Mouse (Mus musculus): ENCODE measurements around the gene Tmem120b. TPM values are rescaled to one million over a fixed set of nuclear protein-coding genes. Genes with fewer than 3 reads are reported as not detected.

Gene Tmem120b
- polyA plus RNA-seq, 1 experiment from 2014 or later = 14.9 TPM

DNA sequence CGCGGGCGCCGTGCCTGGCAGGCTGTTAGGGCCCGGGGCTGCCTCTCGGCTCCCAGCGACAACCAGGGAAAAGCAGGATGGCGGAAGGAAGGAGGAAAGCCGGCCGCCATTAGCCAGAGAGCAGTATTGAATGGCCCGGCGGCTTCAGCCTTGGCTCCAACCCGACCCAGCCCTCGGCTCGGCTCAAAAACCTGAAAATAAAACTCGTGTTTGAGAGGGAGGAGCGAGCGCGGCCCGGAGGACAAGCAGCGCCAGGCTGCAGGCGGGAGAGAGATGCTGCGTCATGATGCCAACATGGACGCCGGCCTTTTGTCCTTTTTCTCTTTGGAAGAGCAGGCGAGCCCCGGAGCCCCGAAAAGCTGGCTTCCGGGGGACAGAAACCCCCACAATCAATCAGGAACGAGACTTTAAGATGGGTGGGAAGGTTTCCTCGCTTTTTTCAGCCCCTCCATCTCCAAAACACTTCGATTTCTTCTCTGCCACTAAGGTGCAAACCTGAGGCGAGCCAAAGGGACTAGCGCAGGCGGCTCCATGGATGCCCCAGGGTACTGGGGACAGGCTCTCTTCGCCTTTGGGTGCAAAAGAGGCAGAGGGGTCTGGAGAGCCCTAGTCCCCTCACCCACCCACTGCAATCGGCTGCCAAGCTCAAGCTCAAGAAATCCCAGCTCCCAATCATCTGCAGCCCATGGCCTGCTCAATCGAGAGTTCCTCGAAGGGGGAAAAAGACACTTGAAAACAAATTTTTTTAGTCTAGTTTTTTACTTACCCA, 70.9 kb downstream of the Tmem120b start:
- peak overlapping the region; percentile 100 for H3K9ac ChIP-seq (ENCODE audit: low read length)
- H3K4me2 ChIP-seq (ENCODE audit: low read depth, low read length) = peak overlapping the region; percentile 98
- peaks cover 47% of the 10 kb centered on the region for H3K4me1 ChIP-seq (ENCODE audit: control insufficient read depth, insufficient read depth, low read length)
- 1% methylated on average over 39 of the region's 39 CpGs for WGBS
- peak overlapping the region; percentile 100 for H3K27ac ChIP-seq (ENCODE audit: low read length)
- peak overlapping the region; percentile 73 for H3K4me3 ChIP-seq (ENCODE audit: low read length)
- no peaks in the 10 kb centered on the region for H3K27me3 ChIP-seq (ENCODE audit: control insufficient read depth, insufficient read depth, low read length)
- no peak for ATAC-seq (replicated peaks; ENCODE audit: extremely low read depth, insufficient read depth, low FRiP score)
- no peaks in the 10 kb centered on the region for H3K9me3 ChIP-seq (replicated peaks; ENCODE audit: control insufficient read depth, low read length)
- no peaks in the 10 kb centered on the region for H3K36me3 ChIP-seq (ENCODE audit: control insufficient read depth, insufficient read depth)

GRCm38 (mm10) chr5:123139722-123140627, 71.8 kb downstream of the Tmem120b start:
- WGBS = 1% methylated on average over 28 of the region's 28 CpGs
- ATAC-seq (replicated peaks; ENCODE audit: extremely low read depth, insufficient read depth, low FRiP score) = no peak
- H3K27ac ChIP-seq (ENCODE audit: low read length) = peak overlapping the region; percentile 100
- no peaks in the 10 kb centered on the region for H3K36me3 ChIP-seq (ENCODE audit: control insufficient read depth, insufficient read depth)
- no peaks in the 10 kb centered on the region for H3K9me3 ChIP-seq (replicated peaks; ENCODE audit: control insufficient read depth, low read length)
- H3K27me3 ChIP-seq (ENCODE audit: control insufficient read depth, insufficient read depth, low read length) = no peaks in the 10 kb centered on the region
- H3K4me1 ChIP-seq (ENCODE audit: control insufficient read depth, insufficient read depth, low read length) = peaks cover 47% of the 10 kb centered on the region
- peak overlapping the region; percentile 98 for H3K4me2 ChIP-seq (ENCODE audit: low read depth, low read length)
- peak overlapping the region; percentile 73 for H3K4me3 ChIP-seq (ENCODE audit: low read length)
- H3K9ac ChIP-seq (ENCODE audit: low read length) = peak overlapping the region; percentile 100

GRCm38 (mm10) chr5:123140694-123141554, 72.7 kb downstream of the Tmem120b start:
- H3K27me3 ChIP-seq (ENCODE audit: control insufficient read depth, insufficient read depth, low read length) = no peaks in the 10 kb centered on the region
- H3K36me3 ChIP-seq (ENCODE audit: control insufficient read depth, insufficient read depth) = no peaks in the 10 kb centered on the region
- peaks cover 47% of the 10 kb centered on the region for H3K4me1 ChIP-seq (ENCODE audit: control insufficient read depth, insufficient read depth, low read length)
- peak overlapping the region; percentile 97 for H3K9ac ChIP-seq (ENCODE audit: low read length)
- peak overlapping the region; percentile 78 for H3K4me3 ChIP-seq (ENCODE audit: low read length)
- peak overlapping the region; percentile 100 for H3K27ac ChIP-seq (ENCODE audit: low read length)
- ATAC-seq (replicated peaks; ENCODE audit: extremely low read depth, insufficient read depth, low FRiP score) = peak; percentile 38
- no peaks in the 10 kb centered on the region for H3K9me3 ChIP-seq (replicated peaks; ENCODE audit: control insufficient read depth, low read length)
- peak overlapping the region; percentile 97 for H3K4me2 ChIP-seq (ENCODE audit: low read depth, low read length)
- WGBS = under 1% methylated on average over 31 of the region's 31 CpGs

GRCm38 (mm10) chr5:123141555-123142160, 73.4 kb downstream of the Tmem120b start:
- peak overlapping the region; percentile 78 for H3K4me3 ChIP-seq (ENCODE audit: low read length)
- H3K27ac ChIP-seq (ENCODE audit: low read length) = peak overlapping the region; percentile 100
- peak overlapping the region; percentile 97 for H3K4me2 ChIP-seq (ENCODE audit: low read depth, low read length)
- H3K27me3 ChIP-seq (ENCODE audit: control insufficient read depth, insufficient read depth, low read length) = no peaks in the 10 kb centered on the region
- H3K9me3 ChIP-seq (replicated peaks; ENCODE audit: control insufficient read depth, low read length) = no peaks in the 10 kb centered on the region
- WGBS = under 1% methylated on average over 37 of the region's 38 CpGs
- peaks cover 5% of the 10 kb centered on the region for H3K36me3 ChIP-seq (ENCODE audit: control insufficient read depth, insufficient read depth)
- peak overlapping the region; percentile 97 for H3K9ac ChIP-seq (ENCODE audit: low read length)
- peak; percentile 4; the same call in 1 of the 2 replicates for ATAC-seq (replicated peaks; ENCODE audit: extremely low read depth, insufficient read depth, low FRiP score)
- H3K4me1 ChIP-seq (ENCODE audit: control insufficient read depth, insufficient read depth, low read length) = peaks cover 44% of the 10 kb centered on the region

DNA sequence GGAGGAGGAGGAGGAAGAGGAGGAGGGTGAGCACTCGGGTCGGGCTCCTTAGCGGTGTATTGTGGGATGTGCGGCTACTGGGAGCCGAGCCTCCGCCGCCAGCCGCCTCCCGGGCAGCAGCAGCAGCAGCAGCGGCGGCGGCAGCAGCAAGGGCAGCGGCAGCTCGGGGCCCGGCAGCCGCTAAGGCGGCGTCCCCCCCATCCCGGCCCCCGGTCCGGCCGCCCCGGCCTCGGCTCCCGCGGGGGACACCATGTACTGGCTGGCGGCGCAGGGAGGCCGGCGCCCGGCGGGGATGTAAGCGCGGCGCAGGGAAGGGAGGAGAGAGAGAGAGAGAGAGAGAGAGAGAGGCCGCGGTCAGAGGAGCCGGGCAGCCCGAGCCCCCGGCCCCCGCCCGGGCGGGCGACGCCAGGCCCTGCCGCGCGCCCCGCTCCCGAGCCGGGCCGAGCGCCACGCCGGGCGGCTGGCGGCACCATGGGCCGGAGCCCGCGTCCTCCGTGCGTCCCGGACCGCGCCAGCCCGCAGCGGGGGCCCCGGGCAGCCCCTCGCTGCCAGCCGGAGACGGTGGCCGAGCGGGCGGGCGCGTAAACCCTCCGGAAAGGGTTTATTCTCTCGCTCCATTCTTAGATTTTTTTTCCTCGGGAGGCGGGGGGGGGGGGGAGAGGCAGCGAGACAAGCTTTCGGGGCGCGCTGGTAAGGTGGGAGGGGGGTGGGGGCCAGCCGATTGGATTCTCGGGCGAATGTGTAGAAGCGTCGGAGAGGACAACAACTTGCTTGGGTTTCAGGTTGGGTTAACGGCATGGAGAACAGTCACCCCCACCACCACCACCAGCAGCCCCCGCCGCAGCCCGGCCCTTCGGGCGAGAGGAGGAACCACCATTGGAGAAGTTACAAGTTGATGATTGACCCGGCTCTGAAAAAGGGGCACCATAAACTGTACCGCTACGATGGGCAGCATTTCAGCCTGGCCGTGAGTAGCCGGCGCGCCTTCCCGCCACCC, 74.2 kb downstream of the Tmem120b start, which contains the start of gene Setd1b:
TSS of gene Setd1b (plus strand) at position 33 of the 997 bp plus-strand sequence.
- H3K9ac ChIP-seq (ENCODE audit: low read length) = peak within 1 kb of the TSS; percentile 97
- H3K36me3 ChIP-seq (ENCODE audit: control insufficient read depth, insufficient read depth) = peaks cover 12% of the 10 kb centered on the region
- no peaks in the 10 kb centered on the region for H3K9me3 ChIP-seq (replicated peaks; ENCODE audit: control insufficient read depth, low read length)
- no peaks in the 10 kb centered on the region for H3K27me3 ChIP-seq (ENCODE audit: control insufficient read depth, insufficient read depth, low read length)
- 1% methylated on average over 72 of the region's 103 CpGs for WGBS
- peak within 1 kb of the TSS; percentile 100 for H3K27ac ChIP-seq (ENCODE audit: low read length)
- H3K4me1 ChIP-seq (ENCODE audit: control insufficient read depth, insufficient read depth, low read length) = peaks cover 36% of the 10 kb centered on the region
- H3K4me3 ChIP-seq (ENCODE audit: low read length) = peak within 1 kb of the TSS; percentile 78
- ATAC-seq (replicated peaks; ENCODE audit: extremely low read depth, insufficient read depth, low FRiP score) = no peak
- H3K4me2 ChIP-seq (ENCODE audit: low read depth, low read length) = peak within 1 kb of the TSS; percentile 97

GRCm38 (mm10) chr5:123143251-123143970, 75.2 kb downstream of the Tmem120b start:
- under 1% methylated on average over 20 of the region's 24 CpGs for WGBS
- peaks cover 21% of the 10 kb centered on the region for H3K36me3 ChIP-seq (ENCODE audit: control insufficient read depth, insufficient read depth)
- ATAC-seq (replicated peaks; ENCODE audit: extremely low read depth, insufficient read depth, low FRiP score) = no peak
- H3K27ac ChIP-seq (ENCODE audit: low read length) = peak overlapping the region; percentile 100
- H3K4me3 ChIP-seq (ENCODE audit: low read length) = peak overlapping the region; percentile 78
- peaks cover 27% of the 10 kb centered on the region for H3K4me1 ChIP-seq (ENCODE audit: control insufficient read depth, insufficient read depth, low read length)
- H3K9ac ChIP-seq (ENCODE audit: low read length) = peak overlapping the region; percentile 97
- no peaks in the 10 kb centered on the region for H3K27me3 ChIP-seq (ENCODE audit: control insufficient read depth, insufficient read depth, low read length)
- peak overlapping the region; percentile 97 for H3K4me2 ChIP-seq (ENCODE audit: low read depth, low read length)
- no peaks in the 10 kb centered on the region for H3K9me3 ChIP-seq (replicated peaks; ENCODE audit: control insufficient read depth, low read length)

DNA sequence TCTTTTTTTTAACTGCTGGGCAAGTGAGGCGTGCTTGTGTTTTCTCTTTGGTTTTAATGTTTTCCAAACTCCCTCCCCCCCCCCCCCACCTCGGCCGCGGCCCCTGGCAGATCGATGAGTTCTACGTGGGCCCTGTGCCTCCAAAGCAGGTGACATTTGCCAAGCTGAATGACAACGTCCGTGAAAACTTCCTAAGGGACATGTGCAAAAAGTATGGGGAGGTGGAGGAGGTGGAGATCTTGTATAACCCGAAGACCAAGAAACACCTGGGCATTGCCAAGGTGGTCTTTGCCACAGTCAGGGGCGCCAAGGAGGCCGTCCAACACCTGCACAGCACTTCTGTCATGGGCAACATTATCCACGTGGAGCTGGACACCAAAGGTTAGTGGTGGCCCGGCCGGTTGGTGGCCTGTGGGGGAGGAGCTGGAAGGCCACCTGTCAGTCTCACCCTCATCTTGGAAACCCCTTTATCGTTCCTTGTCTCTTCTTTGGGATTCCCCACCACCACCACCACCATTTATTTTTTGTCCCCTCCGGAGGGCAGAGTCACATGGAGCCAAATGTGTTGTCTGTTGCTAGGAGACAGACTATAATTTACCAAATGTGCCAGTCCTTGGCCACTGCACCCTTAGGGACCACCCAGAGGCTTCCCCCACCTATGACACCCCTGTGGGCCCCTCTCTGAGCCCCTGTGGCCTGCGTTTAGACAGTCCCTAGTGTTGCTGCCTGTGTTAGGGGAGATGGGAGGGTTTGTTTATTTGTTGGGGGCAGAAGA, 75.9 kb downstream of the Tmem120b start:
- no peak for ATAC-seq (replicated peaks; ENCODE audit: extremely low read depth, insufficient read depth, low FRiP score)
- peak overlapping the region; percentile 78 for H3K4me3 ChIP-seq (ENCODE audit: low read length)
- H3K36me3 ChIP-seq (ENCODE audit: control insufficient read depth, insufficient read depth) = peaks cover 25% of the 10 kb centered on the region
- H3K9me3 ChIP-seq (replicated peaks; ENCODE audit: control insufficient read depth, low read length) = no peaks in the 10 kb centered on the region
- no peaks in the 10 kb centered on the region for H3K27me3 ChIP-seq (ENCODE audit: control insufficient read depth, insufficient read depth, low read length)
- H3K9ac ChIP-seq (ENCODE audit: low read length) = peak overlapping the region; percentile 97
- H3K4me2 ChIP-seq (ENCODE audit: low read depth, low read length) = peak overlapping the region; percentile 97
- 6% methylated on average over 17 of the region's 17 CpGs for WGBS
- H3K4me1 ChIP-seq (ENCODE audit: control insufficient read depth, insufficient read depth, low read length) = peaks cover 29% of the 10 kb centered on the region
- peak overlapping the region; percentile 100 for H3K27ac ChIP-seq (ENCODE audit: low read length)

Measured in heart, embryonic 16.5 days (tissue).